Mouse (Mus musculus): ENCODE measurements around the gene Nup153. TPM values are rescaled to one million over a fixed set of nuclear protein-coding genes. Genes with fewer than 3 reads are reported as not detected.

Gene Nup153
- 82.2 TPM for polyA plus RNA-seq (2014; fragmentation: Illumina TruSeq; extraction: RNeasy Lipid Tissue Mini Kit (QIAGEN cat#74804); ENCODE audit: low read depth, low replicate concordance)

DNA sequence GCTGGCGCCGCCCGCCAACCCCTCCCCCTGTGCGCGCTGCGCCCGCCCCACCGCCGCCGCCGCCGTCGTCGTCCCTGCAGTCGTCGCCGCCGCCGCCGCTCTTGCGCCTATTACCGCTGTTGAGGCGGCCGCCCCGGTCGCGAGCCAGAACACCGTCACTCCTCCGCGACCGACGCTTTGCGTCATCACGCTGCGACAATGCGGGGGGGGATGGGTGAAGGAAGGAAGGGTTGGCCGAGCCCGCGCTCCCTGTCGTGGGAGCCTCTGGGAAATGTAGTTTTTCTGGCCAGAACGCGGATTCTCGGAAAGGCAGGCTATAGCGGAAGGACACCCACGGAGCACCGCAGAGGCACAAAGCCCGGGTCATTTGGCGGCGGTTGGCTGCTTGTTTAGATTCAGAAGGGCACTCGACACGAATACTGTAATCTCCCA lies at the start of gene Nup153:
TSS of gene Nup153 (minus strand) at position 104 of the 432 bp plus-strand sequence.

DNA sequence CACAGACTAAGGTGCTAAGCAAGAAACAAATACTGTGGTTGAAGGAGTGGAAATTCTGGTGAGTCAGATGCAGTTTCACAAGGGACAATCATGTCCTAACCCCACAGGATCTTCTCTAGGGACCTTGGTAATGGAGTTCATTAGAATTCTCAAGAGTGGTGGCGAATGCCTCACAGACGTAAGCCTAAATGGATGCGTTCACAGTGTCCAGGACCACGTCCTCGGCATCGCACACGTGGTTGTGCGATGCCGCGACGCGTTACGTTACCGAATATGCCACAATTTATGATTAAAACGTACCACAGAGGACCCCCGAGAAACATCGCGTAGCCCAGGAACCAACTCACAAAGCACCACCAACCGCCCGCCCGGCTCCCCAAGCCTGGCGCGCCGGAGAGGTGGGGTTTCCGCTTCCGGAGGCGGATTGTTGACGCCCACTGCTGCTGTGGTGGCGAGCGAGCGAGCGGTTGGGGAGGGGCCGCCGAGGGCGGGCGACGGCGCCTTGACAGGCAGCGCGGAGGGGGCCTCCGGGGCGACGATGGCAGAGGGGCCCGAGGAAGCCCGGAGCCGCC lies 58.6 kb downstream of the Nup153 start, which contains the start of gene Fam8a1:
TSS of gene Fam8a1 (plus strand) at position 475 of the 572 bp plus-strand sequence.

Other genes starting within 250 kb of the Nup153 start
- 23.4 TPM for gene Cap2, start 226.1 kb downstream of the Nup153 start, polyA plus RNA-seq (2014; fragmentation: Illumina TruSeq; extraction: RNeasy Lipid Tissue Mini Kit (QIAGEN cat#74804); ENCODE audit: low read depth, low replicate concordance)
- gene Fam8a1, start 58.4 kb downstream of the Nup153 start, polyA plus RNA-seq (2014; fragmentation: Illumina TruSeq; extraction: RNeasy Lipid Tissue Mini Kit (QIAGEN cat#74804); ENCODE audit: low read depth, low replicate concordance): 322 TPM
- 38.2 TPM for gene Kif13a, start 201.9 kb upstream of the Nup153 start, polyA plus RNA-seq (2014; fragmentation: Illumina TruSeq; extraction: RNeasy Lipid Tissue Mini Kit (QIAGEN cat#74804); ENCODE audit: low read depth, low replicate concordance)